Mouse (Mus musculus) testis, postnatal 10 days (tissue): Measurements from ENCODE around the gene Agbl1.

ENCODE experiments used
- DNase-seq: peaks from one replicate; pipeline ENCODE4 v3.0.0; 2021; ENCODE audit warnings: low spot score

The Agbl1 gene

GRCm38 (mm10) chr7:76392296-76392940 lies 162.7 kb downstream of the Agbl1 start:
- DNase-seq: no peak

- peak; percentile 70 for DNase-seq
Observed at GRCm38 (mm10) chr7:76392941-76393817, 163.5 kb downstream of the Agbl1 start.

GRCm38 (mm10) chr7:76407930-76408557 lies 178.4 kb downstream of the Agbl1 start:
- DNase-seq: no peak

- no peak for DNase-seq
Observed at GRCm38 (mm10) chr7:76409020-76409419, 179.3 kb downstream of the Agbl1 start.

- no peak for DNase-seq
Observed at GRCm38 (mm10) chr7:76410403-76411180, 180.9 kb downstream of the Agbl1 start.

GRCm38 (mm10) chr7:76411933-76412587 lies 182.4 kb downstream of the Agbl1 start:
- no peak for DNase-seq

GRCm38 (mm10) chr7:76416084-76416597 lies 186.5 kb downstream of the Agbl1 start:
- no peak for DNase-seq

- DNase-seq: no peak
Observed at GRCm38 (mm10) chr7:76438581-76438980, 208.9 kb downstream of the Agbl1 start.

GRCm38 (mm10) chr7:76438988-76439387 lies 209.3 kb downstream of the Agbl1 start:
- DNase-seq: no peak

GRCm38 (mm10) chr7:76462361-76463001 lies 232.8 kb downstream of the Agbl1 start:
- DNase-seq: no peak

- no peak for DNase-seq
Observed at GRCm38 (mm10) chr7:76466427-76466826, 236.7 kb downstream of the Agbl1 start.

GRCm38 (mm10) chr7:76474233-76474632 lies 244.5 kb downstream of the Agbl1 start:
- no peak for DNase-seq

GRCm38 (mm10) chr7:76485546-76485945 lies 255.9 kb downstream of the Agbl1 start:
- no peak for DNase-seq

- no peak for DNase-seq
Observed at GRCm38 (mm10) chr7:76487519-76487918, 257.8 kb downstream of the Agbl1 start.

- no peak for DNase-seq
Observed at GRCm38 (mm10) chr7:76524291-76524690, 294.6 kb downstream of the Agbl1 start.

GRCm38 (mm10) chr7:76546456-76546855 lies 316.8 kb downstream of the Agbl1 start:
- no peak for DNase-seq

- no peak for DNase-seq
Observed at GRCm38 (mm10) chr7:76547313-76547712, 317.6 kb downstream of the Agbl1 start.

GRCm38 (mm10) chr7:76551860-76552259 lies 322.2 kb downstream of the Agbl1 start:
- DNase-seq: no peak

- no peak for DNase-seq
Observed at GRCm38 (mm10) chr7:76560564-76561258, 331.0 kb downstream of the Agbl1 start.

- no peak for DNase-seq
Observed at GRCm38 (mm10) chr7:76562506-76562905, 332.8 kb downstream of the Agbl1 start.
